Mouse (Mus musculus) right cerebral cortex, postnatal 36 days (tissue): ENCODE results near the gene Sar1a.

Experiments used
- DNase-seq, 2 experiments: peaks; one replicate each; pipeline ENCODE4 v3.0.0; 2022; ENCODE audit warnings: low spot score in 2 of 2, mixed read lengths in 1 of 2

Gene Sar1a

GRCm38 (mm10) chr10:61730171-61730570 lies 50.1 kb downstream of the Sar1a start:
- no peak for DNase-seq

- no peak for DNase-seq
Observed at GRCm38 (mm10) chr10:61734377-61734776, 54.3 kb downstream of the Sar1a start.

- peak in 1 of 2 experiments; percentile 26 for DNase-seq
Observed at GRCm38 (mm10) chr10:61736671-61737078, 56.6 kb downstream of the Sar1a start.

- no peak for DNase-seq
Observed at GRCm38 (mm10) chr10:61737537-61737936, 57.4 kb downstream of the Sar1a start.

GRCm38 (mm10) chr10:61738126-61738525 lies 58.0 kb downstream of the Sar1a start:
- DNase-seq, result no peak

- no peak for DNase-seq
Observed at GRCm38 (mm10) chr10:61741306-61741705, 61.2 kb downstream of the Sar1a start.

- DNase-seq, result no peak
Observed at GRCm38 (mm10) chr10:61741873-61742272, 61.8 kb downstream of the Sar1a start.

- no peak for DNase-seq
Observed at GRCm38 (mm10) chr10:61742336-61742735, 62.2 kb downstream of the Sar1a start.
